Mouse (Mus musculus): Measurements from ENCODE around the gene Map2.

DNA sequence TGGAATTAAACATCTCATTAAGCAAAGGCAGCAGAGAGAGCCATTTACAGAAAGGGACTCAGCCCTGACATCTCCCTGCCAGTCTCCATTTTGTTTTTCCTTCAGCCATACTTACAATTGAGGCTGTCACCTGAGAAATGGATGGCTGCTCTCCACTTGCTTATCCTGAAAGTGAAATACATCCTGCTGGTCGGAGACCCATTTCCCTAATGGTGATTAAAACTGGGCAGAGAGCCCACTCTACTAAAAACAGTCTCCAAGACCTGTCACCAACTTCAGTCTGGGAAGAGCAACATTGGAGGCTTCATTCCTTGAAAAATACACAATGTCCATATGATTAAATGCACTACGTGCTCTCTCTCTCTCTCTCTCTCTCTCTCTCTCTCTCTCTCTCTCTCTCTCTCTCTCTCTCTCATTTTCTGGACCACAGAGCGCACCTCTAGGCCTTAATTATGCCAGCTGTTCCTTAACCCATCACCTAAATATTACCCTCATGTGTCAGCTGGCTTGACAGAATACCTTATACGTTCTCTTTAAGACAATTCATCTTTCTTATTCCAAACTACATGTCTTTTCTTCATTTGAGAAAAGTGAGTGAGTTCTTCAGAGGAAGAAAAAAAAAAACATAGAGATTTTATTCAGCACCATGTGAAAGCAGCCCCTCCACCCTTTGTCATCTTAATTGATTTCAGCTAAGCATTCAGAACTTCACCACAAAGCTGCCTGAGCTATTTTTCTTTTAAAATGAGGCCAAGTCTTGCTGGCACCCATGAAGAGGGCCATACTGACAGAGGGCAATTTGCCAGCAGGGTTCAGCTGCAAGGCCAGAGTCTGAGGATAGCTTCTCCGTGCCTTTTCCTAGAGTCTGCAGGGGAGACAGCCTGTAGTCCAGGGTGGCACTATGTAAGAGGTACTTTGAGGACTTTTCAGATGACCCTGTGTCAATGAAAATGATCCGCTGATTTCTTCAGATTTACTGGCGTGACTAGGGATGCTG is 51.6 kb downstream of the Map2 start:
- TF ChIP-seq CTCF (IDR thresholded peaks at IDR 0.05; ENCODE audit: low read depth), result no peak
- TF ChIP-seq EP300 (optimal IDR thresholded peaks at IDR 0.05), result no peak
